Mouse (Mus musculus): ENCODE measurements at regions not wholly inside any gene's neighbourhood (a gene's known extent, or its start where the extent isn't known, plus 50 kb on each side); places are given as distances from the start of the nearest gene placed in this dataset.

- DNase-seq (ENCODE audit: low read depth) = no peak
Measured at GRCm38 (mm10) chr12:26143411-26143810, 271.6 kb downstream of the Rnf144a start.

DNA sequence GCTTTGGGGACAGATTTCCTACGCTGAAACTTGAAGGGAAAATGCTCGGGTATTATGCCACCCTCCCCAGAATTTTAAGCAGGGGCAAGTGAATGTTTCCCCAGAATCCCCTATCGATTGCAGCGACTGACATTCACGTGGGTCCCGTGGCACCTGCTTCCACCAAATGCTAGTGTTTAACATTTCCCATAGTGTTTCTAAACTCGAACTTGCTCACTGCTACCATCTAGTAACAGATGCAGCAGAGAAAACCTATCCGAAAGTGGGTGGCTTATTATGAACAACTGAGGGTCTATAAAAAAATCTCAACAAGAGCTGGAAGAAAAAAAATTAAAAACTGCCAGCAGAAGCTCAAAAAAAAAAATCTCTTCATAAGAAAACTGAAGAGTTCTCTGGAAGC is 284.2 kb downstream of the Rnf144a start:
- no peak for DNase-seq (ENCODE audit: low read depth)

DNA sequence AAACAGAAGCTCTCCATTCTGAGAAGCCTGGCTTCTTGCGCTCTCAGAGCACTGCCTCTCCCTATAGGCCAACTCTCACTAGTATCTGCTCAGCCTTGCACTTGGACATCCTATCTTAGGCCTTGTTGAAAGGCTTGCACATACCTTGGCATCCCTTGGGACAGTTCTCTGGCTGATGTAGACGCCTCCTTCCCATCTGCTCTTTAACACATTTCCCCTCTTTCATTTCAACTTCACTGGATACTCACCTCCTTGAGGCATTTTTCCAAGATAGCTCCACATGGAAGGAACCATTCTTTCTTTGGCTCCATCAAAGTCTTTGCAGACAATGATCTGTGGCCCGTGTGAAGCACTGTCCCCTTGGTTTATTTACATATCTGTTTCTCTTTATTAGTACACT is 285.0 kb downstream of the Rnf144a start:
- no peak for DNase-seq (ENCODE audit: low read depth)

GRCm38 (mm10) chr12:26129511-26129910 is 285.5 kb downstream of the Rnf144a start:
- DNase-seq (ENCODE audit: low read depth) = no peak

DNA sequence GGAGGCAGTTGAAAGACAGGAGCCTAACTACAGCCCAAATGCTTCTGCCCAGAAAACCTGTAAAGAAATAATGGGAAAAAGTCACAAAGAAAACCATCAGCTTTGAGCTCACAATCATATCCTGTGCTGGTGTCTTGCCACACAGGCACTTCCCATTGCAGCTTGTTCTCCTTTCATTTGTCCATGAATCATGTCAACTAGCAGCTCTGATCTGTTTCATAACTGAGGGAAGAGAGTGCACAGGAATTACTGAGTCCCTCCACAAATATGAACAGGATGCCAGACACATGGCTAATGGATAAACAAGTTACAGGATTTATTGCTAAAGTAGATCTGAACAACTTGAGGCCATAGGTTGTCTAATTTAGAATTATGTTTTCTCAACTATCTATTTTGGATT is 286.2 kb downstream of the Rnf144a start:
- DNase-seq (ENCODE audit: low read depth) = no peak

- no peak for DNase-seq (ENCODE audit: low read depth)
Measured at GRCm38 (mm10) chr12:26126260-26126659, 288.8 kb downstream of the Rnf144a start.

- DNase-seq (ENCODE audit: low read depth) = no peak
Measured at GRCm38 (mm10) chr12:26124211-26124610, 290.8 kb downstream of the Rnf144a start.

DNA sequence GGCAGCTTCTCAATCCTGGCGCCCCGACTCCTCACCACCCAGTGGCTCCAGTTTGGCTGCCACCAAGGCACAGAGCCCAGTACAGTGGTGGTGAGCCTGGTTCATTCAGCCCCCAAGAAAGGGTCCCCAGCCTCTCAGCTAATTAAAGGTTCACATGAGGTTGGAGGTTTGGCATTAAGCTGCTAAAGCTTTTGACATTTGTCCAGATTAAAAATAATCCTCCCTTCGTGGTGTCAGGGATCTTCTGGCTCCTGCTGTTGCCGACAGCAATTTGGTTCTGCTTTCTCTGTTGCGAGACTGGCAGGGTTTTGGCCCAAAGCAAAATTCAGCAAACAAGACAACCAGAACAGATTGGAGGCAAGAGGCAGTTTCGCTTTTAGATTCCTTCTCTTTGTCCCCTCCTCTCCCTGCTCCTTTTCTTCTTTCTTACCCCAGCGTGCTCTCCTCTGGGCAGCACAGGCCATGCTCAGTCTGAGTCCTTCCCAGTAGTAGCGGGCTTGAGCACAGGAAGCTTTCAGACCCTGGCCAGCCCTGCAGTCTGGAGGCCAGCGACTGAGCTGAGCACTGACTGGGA is 299.6 kb downstream of the Rnf144a start:
- no peak for DNase-seq (ENCODE audit: low read depth)

DNA sequence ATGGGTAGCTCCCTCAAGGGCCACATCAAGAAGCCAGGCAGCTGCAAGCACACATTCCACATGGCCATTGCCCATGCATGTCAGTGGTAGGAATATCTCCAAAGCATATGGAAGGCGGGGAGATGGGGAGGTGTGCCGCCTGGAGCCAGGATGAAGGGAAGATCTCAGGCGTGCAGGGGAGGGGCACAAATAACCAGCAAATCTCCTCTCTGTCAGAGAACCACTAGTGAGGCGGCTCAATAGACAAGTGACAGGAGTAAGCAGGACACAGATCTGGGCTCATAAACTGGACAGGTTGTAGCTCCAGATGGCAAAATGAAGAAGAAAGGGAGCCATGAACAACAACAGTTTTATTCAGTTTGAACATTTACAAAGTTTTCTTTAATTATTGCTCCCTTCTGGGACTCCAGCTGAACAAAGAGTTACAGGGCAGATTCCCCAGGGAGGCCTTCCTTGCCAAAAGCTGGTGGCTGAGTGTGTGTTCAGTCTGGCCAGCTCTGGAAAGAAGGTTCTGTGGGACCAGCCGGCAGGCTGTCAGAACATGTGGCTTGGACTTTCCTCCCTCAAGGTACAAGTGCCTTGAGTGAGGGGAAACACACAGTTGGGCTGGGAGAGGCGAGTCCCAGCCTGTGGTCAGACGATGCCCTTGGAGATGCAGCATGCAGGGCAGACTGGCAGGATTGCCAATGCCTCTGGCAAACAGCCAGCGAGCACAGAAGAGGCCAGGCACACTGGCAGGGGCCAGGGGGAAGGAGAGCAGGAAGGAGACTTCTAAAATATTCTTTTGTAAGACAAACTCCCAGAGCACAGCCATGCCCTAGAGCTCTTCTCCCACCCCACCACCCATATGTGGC is 302.7 kb downstream of the Rnf144a start:
- peak; percentile 13 for DNase-seq (ENCODE audit: low read depth)

DNA sequence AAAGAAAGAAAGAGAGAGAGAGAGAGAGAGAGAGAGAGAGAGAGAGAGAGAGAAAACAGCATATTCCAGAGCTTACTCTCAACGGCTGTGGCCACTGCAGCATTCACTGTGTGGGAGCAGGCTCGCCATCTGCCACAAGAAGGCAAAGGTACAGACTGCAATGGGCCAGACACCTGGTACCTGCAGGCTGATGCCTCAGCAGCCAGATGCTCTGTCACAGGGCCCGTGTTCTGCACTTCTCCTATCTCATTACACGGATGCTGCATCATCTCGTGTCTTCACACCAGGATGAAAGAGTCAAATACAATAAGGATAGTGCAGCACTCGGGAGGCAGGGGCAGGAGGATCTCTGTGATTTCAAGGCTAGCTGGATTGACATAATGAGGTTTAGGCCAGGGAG is 305.2 kb downstream of the Rnf144a start:
- DNase-seq (ENCODE audit: low read depth) = no peak

GRCm38 (mm10) chr12:26104372-26104771 is 310.7 kb downstream of the Rnf144a start:
- DNase-seq (ENCODE audit: low read depth) = no peak

- DNase-seq (ENCODE audit: low read depth) = no peak
Measured at GRCm38 (mm10) chr12:26102384-26102783, 312.7 kb downstream of the Rnf144a start.

DNA sequence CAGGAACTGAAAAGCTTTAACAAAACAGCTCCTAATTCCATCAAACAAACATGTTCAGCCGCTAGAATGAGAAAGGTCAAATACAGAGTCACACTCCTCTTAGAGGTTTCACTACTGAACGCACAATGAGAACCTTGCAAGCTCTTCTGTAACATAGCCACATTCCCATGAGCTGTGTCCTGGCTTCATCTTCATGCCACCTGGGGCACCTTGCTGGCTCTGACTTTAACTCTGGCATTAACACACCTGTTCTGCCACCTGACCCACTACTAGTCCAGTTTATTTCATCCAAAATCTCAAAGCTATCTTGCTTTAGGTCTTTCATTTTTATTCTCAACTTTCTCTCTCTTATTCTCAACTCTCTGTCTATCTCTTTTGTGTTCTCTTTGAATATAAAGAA is 314.9 kb downstream of the Rnf144a start:
- no peak for DNase-seq (ENCODE audit: low read depth)

- no peak for DNase-seq (ENCODE audit: low read depth)
Measured at GRCm38 (mm10) chr12:26099176-26099575, 315.9 kb downstream of the Rnf144a start.

GRCm38 (mm10) chr12:26092311-26092710 is 322.7 kb downstream of the Rnf144a start:
- DNase-seq (ENCODE audit: low read depth) = no peak

- no peak for DNase-seq (ENCODE audit: low read depth)
Measured at GRCm38 (mm10) chr12:26091865-26092264, 323.2 kb downstream of the Rnf144a start.

GRCm38 (mm10) chr12:26088389-26088788 is 326.7 kb downstream of the Rnf144a start:
- DNase-seq (ENCODE audit: low read depth) = no peak

GRCm38 (mm10) chr12:26086923-26087322 is 328.1 kb downstream of the Rnf144a start:
- no peak for DNase-seq (ENCODE audit: low read depth)

DNA sequence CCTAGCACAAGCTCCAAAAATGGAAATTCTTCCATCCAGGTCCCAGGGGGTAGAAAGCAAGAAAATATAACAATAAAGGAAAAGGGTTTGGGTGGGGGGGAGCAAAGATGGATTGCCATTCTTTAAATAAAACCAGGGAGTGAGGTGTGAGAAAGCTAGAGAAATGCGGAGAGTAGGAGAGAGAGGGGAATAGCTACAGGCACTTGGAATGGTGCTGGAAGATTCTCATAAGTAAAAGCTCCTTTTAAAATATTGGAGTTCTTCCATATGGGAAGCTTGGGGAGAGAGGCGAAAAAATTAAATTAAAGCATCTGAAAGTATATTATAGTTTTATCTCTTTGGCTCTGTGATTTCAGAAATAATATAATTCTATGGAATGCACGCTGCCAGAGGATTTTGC is 328.6 kb downstream of the Rnf144a start:
- DNase-seq (ENCODE audit: low read depth) = no peak

GRCm38 (mm10) chr12:26079061-26079625 is 335.9 kb downstream of the Rnf144a start:
- peak; percentile 36 for DNase-seq (ENCODE audit: low read depth)

- DNase-seq (ENCODE audit: low read depth) = no peak
Measured at GRCm38 (mm10) chr12:26075638-26076254, 339.3 kb downstream of the Rnf144a start.

GRCm38 (mm10) chr12:26072180-26072579 is 342.9 kb downstream of the Rnf144a start:
- DNase-seq (ENCODE audit: low read depth) = no peak

GRCm38 (mm10) chr12:26071610-26072009 is 343.4 kb downstream of the Rnf144a start:
- DNase-seq (ENCODE audit: low read depth) = peak; percentile 40
